In genomic region chr2:167714298-167714697, GRCm38 (mm10) we compare ENCODE assay signal across 28 mouse cellular contexts. TPM values are rescaled to one million over a fixed set of nuclear protein-coding genes. Genes with fewer than 3 reads are reported as not detected.
DNase-seq lines count a peak whose midpoint lies in the region; ATAC-seq and TF ChIP-seq lines count a peak whose summit lies in the region.
"Had no signal": no experiment of that assay in that cellular context is flagged by ENCODE, and none has a peak within 500 bp of the region (broad histone marks: within the 10 kb centered on the region; RNA-seq: fewer than 3 reads in every experiment).

No protein-coding gene starts in this region.

- TF ChIP-seq CTCF in kidney, postnatal 0 days (IDR thresholded peaks at IDR 0.05; ENCODE audit: low read depth): no peak
- TF ChIP-seq CTCF in bone marrow macrophage, adult 2 months (IDR thresholded peaks at IDR 0.05; ENCODE audit: low read depth, low read length): no peak

- no peak overlapping the region for H3K4me3 ChIP-seq in heart, embryonic 10.5 days
- H3K4me3 ChIP-seq in kidney, postnatal 0 days (replicated peaks; ENCODE audit: low read depth, low read length): no peak overlapping the region
- no peak overlapping the region for H3K4me3 ChIP-seq in bone marrow macrophage, adult 2 months (ENCODE audit: insufficient read depth, low read length)
- H3K4me3 ChIP-seq: embryonic facial prominence, embryonic 12.5 days; forebrain, embryonic 15.5 days; hindbrain, embryonic 10.5 days; hindbrain, embryonic 15.5 days; layer of hippocampus, adult 2 months; midbrain, embryonic 13.5 days; neural tube, embryonic 13.5 days had no signal

- H3K9me3 ChIP-seq in heart, embryonic 10.5 days: no peaks in the 10 kb centered on the region
- no peaks in the 10 kb centered on the region for H3K9me3 ChIP-seq in kidney, postnatal 0 days (replicated peaks; ENCODE audit: low read length)
- H3K9me3 ChIP-seq: embryonic facial prominence, embryonic 12.5 days; forebrain, embryonic 15.5 days; hindbrain, embryonic 10.5 days; hindbrain, embryonic 15.5 days; midbrain, embryonic 13.5 days; neural tube, embryonic 13.5 days had no signal

- ATAC-seq in kidney, postnatal 0 days (replicated peaks; ENCODE audit: low FRiP score, low read depth): no peak
- no peak for ATAC-seq in inflammation-experienced regulatory T-cells, adult 6 months
- ATAC-seq: forebrain, embryonic 15.5 days; midbrain, embryonic 13.5 days had no signal

- no peak overlapping the region for H3K4me2 ChIP-seq in kidney, postnatal 0 days (ENCODE audit: low read length)
- H3K4me2 ChIP-seq: embryonic facial prominence, embryonic 12.5 days; forebrain, embryonic 15.5 days; hindbrain, embryonic 15.5 days; lung, embryonic 14.5 days; midbrain, embryonic 13.5 days; neural tube, embryonic 13.5 days had no signal

- no peak for TF ChIP-seq POLR2A in bone marrow macrophage, adult 2 months (IDR thresholded peaks at IDR 0.05; ENCODE audit: borderline replicate concordance, low read depth, low read length)

- 87% methylated on average over 6 of the region's 6 CpGs for WGBS in heart, embryonic 10.5 days
- WGBS in kidney, postnatal 0 days: 89% methylated on average over 6 of the region's 6 CpGs

- H3K4me1 ChIP-seq in heart, embryonic 10.5 days: peaks cover 19% of the 10 kb centered on the region
- peaks cover 4% of the 10 kb centered on the region for H3K4me1 ChIP-seq in kidney, postnatal 0 days (replicated peaks; ENCODE audit: insufficient read depth, low read length)
- H3K4me1 ChIP-seq in bone marrow macrophage, adult 2 months (ENCODE audit: control insufficient read depth, insufficient read depth, low read length): peaks cover 63% of the 10 kb centered on the region
- H3K4me1 ChIP-seq: forebrain, embryonic 15.5 days; hindbrain, embryonic 15.5 days; midbrain, embryonic 13.5 days; neural tube, embryonic 13.5 days had no signal

- DNase-seq in heart, embryonic 10.5 days (ENCODE audit: low spot score): no peak
- no peak for DNase-seq in heart, postnatal 25 days (ENCODE audit: low spot score)
- no peak for DNase-seq in kidney, postnatal 0 days (ENCODE audit: low spot score)
- no peak for DNase-seq in kidney, adult 11 months
- DNase-seq in adipocyte (ENCODE audit: low spot score): peak; percentile 54
- DNase-seq: adrenal gland, adult 2 months; B cell, adult 2 months; cerebellum, adult 11-12 months; cerebellum, adult 9-11 months; embryo, embryonic 11 days; gastrocnemius, postnatal 36 days; left cerebral cortex, postnatal 4 days; lung, embryonic 14.5 days; right cerebral cortex, postnatal 4 days; thymus, adult 18-20 months; thymus, postnatal 25 days had no signal

- no peaks in the 10 kb centered on the region for H3K36me3 ChIP-seq in heart, embryonic 10.5 days
- no peaks in the 10 kb centered on the region for H3K36me3 ChIP-seq in kidney, postnatal 0 days (ENCODE audit: insufficient read depth, low read length)
- H3K36me3 ChIP-seq: embryonic facial prominence, embryonic 12.5 days; forebrain, embryonic 15.5 days; hindbrain, embryonic 10.5 days; hindbrain, embryonic 15.5 days; midbrain, embryonic 13.5 days; neural tube, embryonic 13.5 days had no signal

- 0 out of 2 replicates have a peak, but pooled peaks cover 7% of the 10 kb centered on the region for H3K27me3 ChIP-seq in heart, embryonic 10.5 days (ENCODE audit: insufficient read depth, poor library complexity, severe bottlenecking)
- H3K27me3 ChIP-seq in kidney, postnatal 0 days (ENCODE audit: insufficient read depth, low read length): no peaks in the 10 kb centered on the region
- H3K27me3 ChIP-seq: embryonic facial prominence, embryonic 12.5 days; forebrain, embryonic 15.5 days; hindbrain, embryonic 15.5 days; midbrain, embryonic 13.5 days; neural tube, embryonic 13.5 days had no signal

- peak overlapping the region; percentile 52; the same call in 1 of the 2 replicates for H3K27ac ChIP-seq in heart, embryonic 10.5 days
- 0 out of 2 replicates have a peak overlapping the region, but pooled peaks have one; percentile 62 for H3K27ac ChIP-seq in kidney, postnatal 0 days
- H3K27ac ChIP-seq in bone marrow macrophage, adult 2 months (ENCODE audit: insufficient read depth, low read depth, low read length): peak overlapping the region; percentile 46; the same call in 1 of the 2 replicates
- H3K27ac ChIP-seq: embryonic facial prominence, embryonic 12.5 days; forebrain, embryonic 15.5 days; hindbrain, embryonic 10.5 days; hindbrain, embryonic 15.5 days; layer of hippocampus, adult 2 months; liver, embryonic 14.5 days; midbrain, embryonic 13.5 days; neural tube, embryonic 13.5 days; stomach, postnatal 0 days had no signal

- intact Hi-C loops in heart, postnatal 25 days (cut with DNase I): no loop called here

- no peak overlapping the region for H3K9ac ChIP-seq in kidney, postnatal 0 days (ENCODE audit: low read depth, low read length)
- H3K9ac ChIP-seq: embryonic facial prominence, embryonic 12.5 days; forebrain, embryonic 15.5 days; hindbrain, embryonic 15.5 days; liver, embryonic 14.5 days; lung, embryonic 14.5 days; midbrain, embryonic 13.5 days; neural tube, embryonic 13.5 days had no signal

RNA-seq across cellular contexts. Expression of gene Tmem189, which starts 24.7 kb away (rescaled TPM):
- 47.7 and 53.8 TPM in 2 replicates for polyA plus RNA-seq in heart, embryonic 10.5 days (2016; fragmentation: Nextera tagmentation; extraction: Ambion mirVana)
- total RNA-seq in heart, postnatal 25 days (2021): 10 to 100 TPM; 27.2 TPM
- polyA plus RNA-seq in kidney, postnatal 0 days (2015; fragmentation: Nextera tagmentation; extraction: Ambion mirVana): 64.6 and 65.2 TPM in 2 replicates
- polyA plus RNA-seq in bone marrow macrophage, adult 2 months (2012; ENCODE audit: insufficient read depth, insufficient read length, missing spikeins): 129 and 138 TPM in 2 replicates
- 10 to 100 TPM; 12.5 to 16.8 (median 12.8) TPM for polyA plus RNA-seq in inflammation-experienced regulatory T-cells, adult 6 months (2017; shearing (Covaris generic))

RNA-seq across cellular contexts. Expression of gene Cebpb, which starts 25.6 kb away (rescaled TPM):
- polyA plus RNA-seq in heart, embryonic 10.5 days (2016; fragmentation: Nextera tagmentation; extraction: Ambion mirVana): 4.2 TPM in 2 replicates
- total RNA-seq in heart, postnatal 25 days (2021): 10 to 100 TPM; 58.0 to 84.2 TPM
- 13.0 and 22.2 TPM in 2 replicates for polyA plus RNA-seq in kidney, postnatal 0 days (2015; fragmentation: Nextera tagmentation; extraction: Ambion mirVana)
- polyA plus RNA-seq in bone marrow macrophage, adult 2 months (2012; ENCODE audit: insufficient read depth, insufficient read length, missing spikeins): 109 and 122 TPM in 2 replicates
- polyA plus RNA-seq in inflammation-experienced regulatory T-cells, adult 6 months (2017; shearing (Covaris generic)): 1 to 10 TPM in 2 of 3 experiments, under 1 TPM in 1; 0.65 to 3.2 (median 2.1) TPM

RNA-seq across cellular contexts. Expression of gene Gm20431, which starts 53.0 kb away (rescaled TPM):
- polyA plus RNA-seq in heart, embryonic 10.5 days (2016; fragmentation: Nextera tagmentation; extraction: Ambion mirVana): 0.36 and 3.9 TPM in 2 replicates
- total RNA-seq in heart, postnatal 25 days (2021): 10 to 100 TPM; 18.0 to 18.4 TPM
- 11.2 and 12.6 TPM in 2 replicates for polyA plus RNA-seq in kidney, postnatal 0 days (2015; fragmentation: Nextera tagmentation; extraction: Ambion mirVana)
- polyA plus RNA-seq in bone marrow macrophage, adult 2 months (2012; ENCODE audit: insufficient read depth, insufficient read length, missing spikeins): 13.5 and 19.6 TPM in 2 replicates
- not detected for polyA plus RNA-seq in inflammation-experienced regulatory T-cells, adult 6 months (2017; shearing (Covaris generic))
- polyA plus RNA-seq: frontal cortex, adult 2 months had no signal
